Comparison of ENCODE assay signal across 17 mouse cellular contexts in genomic region chr3:138065930-138066329, GRCm38 (mm10). TPM values are rescaled to one million over a fixed set of nuclear protein-coding genes. Genes with fewer than 3 reads are reported as not detected.
DNase-seq lines count a peak whose midpoint lies in the region; ATAC-seq and TF ChIP-seq lines count a peak whose summit lies in the region.
"Had no signal": no experiment of that assay in that cellular context is flagged by ENCODE, and none has a peak within 500 bp of the region (broad histone marks: within the 10 kb centered on the region; RNA-seq: fewer than 3 reads in every experiment).

No protein-coding gene starts in this region.

- no peak for TF ChIP-seq EP300 in lung, postnatal 0 days (IDR thresholded peaks at IDR 0.05)

- H3K27ac ChIP-seq in forebrain, embryonic 10.5 days = 0 out of 2 replicates have a peak overlapping the region, but pooled peaks have one; percentile 31
- H3K27ac ChIP-seq in forebrain, embryonic 11.5 days (ENCODE audit: low read depth, low read length) = no peak overlapping the region
- peak overlapping the region; percentile 98 for H3K27ac ChIP-seq in heart, embryonic 13.5 days (replicated peaks)
- no peak overlapping the region for H3K27ac ChIP-seq in embryonic facial prominence, embryonic 14.5 days (replicated peaks; ENCODE audit: low read depth, low read length)
- H3K27ac ChIP-seq in hindbrain, postnatal 0 days = no peak overlapping the region
- H3K27ac ChIP-seq in lung, postnatal 0 days (ENCODE audit: low read length) = no peak overlapping the region
- H3K27ac ChIP-seq: embryonic facial prominence, embryonic 12.5 days; stomach, postnatal 0 days had no signal

- H3K4me2 ChIP-seq in forebrain, embryonic 11.5 days (ENCODE audit: low read depth, low read length, severe bottlenecking) = no peak overlapping the region
- peak overlapping the region; percentile 77 for H3K4me2 ChIP-seq in heart, embryonic 13.5 days
- H3K4me2 ChIP-seq in embryonic facial prominence, embryonic 14.5 days (ENCODE audit: low read depth, low read length) = peak overlapping the region; percentile 12; the same call in 1 of the 2 replicates
- peak overlapping the region; percentile 48 for H3K4me2 ChIP-seq in hindbrain, postnatal 0 days (ENCODE audit: low read depth, low read length)
- no peak overlapping the region for H3K4me2 ChIP-seq in lung, postnatal 0 days (replicated peaks; ENCODE audit: low read depth, low read length)
- H3K4me2 ChIP-seq: embryonic facial prominence, embryonic 12.5 days had no signal

- no peak for TF ChIP-seq CTCF in hindbrain, postnatal 0 days (IDR thresholded peaks at IDR 0.05; ENCODE audit: low read depth)
- TF ChIP-seq CTCF in lung, postnatal 0 days (IDR thresholded peaks at IDR 0.05) = no peak

- peaks cover 12% of the 10 kb centered on the region; the same call in 1 of the 2 replicates for H3K27me3 ChIP-seq in forebrain, embryonic 10.5 days (ENCODE audit: poor library complexity, severe bottlenecking)
- no peaks in the 10 kb centered on the region for H3K27me3 ChIP-seq in forebrain, embryonic 11.5 days (ENCODE audit: control insufficient read depth, insufficient read depth, low read length)
- H3K27me3 ChIP-seq in heart, embryonic 13.5 days (replicated peaks) = no peaks in the 10 kb centered on the region
- H3K27me3 ChIP-seq in embryonic facial prominence, embryonic 14.5 days (replicated peaks; ENCODE audit: control insufficient read depth, insufficient read depth, low read length) = no peaks in the 10 kb centered on the region
- no peaks in the 10 kb centered on the region; the same call in 1 of the 2 replicates for H3K27me3 ChIP-seq in hindbrain, postnatal 0 days (ENCODE audit: insufficient read depth, low read length)
- H3K27me3 ChIP-seq in lung, postnatal 0 days (replicated peaks; ENCODE audit: insufficient read depth, low read length) = no peaks in the 10 kb centered on the region
- H3K27me3 ChIP-seq: embryonic facial prominence, embryonic 12.5 days had no signal

- no peaks in the 10 kb centered on the region for H3K36me3 ChIP-seq in forebrain, embryonic 10.5 days (replicated peaks)
- no peaks in the 10 kb centered on the region for H3K36me3 ChIP-seq in forebrain, embryonic 11.5 days (ENCODE audit: control insufficient read depth, insufficient read depth, low read length)
- 0 out of 2 replicates have a peak, but pooled peaks cover 6% of the 10 kb centered on the region for H3K36me3 ChIP-seq in heart, embryonic 13.5 days
- H3K36me3 ChIP-seq in embryonic facial prominence, embryonic 14.5 days (ENCODE audit: control insufficient read depth, insufficient read depth, low read length) = no peaks in the 10 kb centered on the region
- no peaks in the 10 kb centered on the region for H3K36me3 ChIP-seq in hindbrain, postnatal 0 days (ENCODE audit: insufficient read depth, low read length)
- no peaks in the 10 kb centered on the region for H3K36me3 ChIP-seq in lung, postnatal 0 days (ENCODE audit: insufficient read depth, low read length)
- H3K36me3 ChIP-seq: embryonic facial prominence, embryonic 12.5 days had no signal

- no peak overlapping the region for H3K4me3 ChIP-seq in forebrain, embryonic 10.5 days
- no peak overlapping the region for H3K4me3 ChIP-seq in forebrain, embryonic 11.5 days (ENCODE audit: low read depth, low read length)
- peak overlapping the region; percentile 52 for H3K4me3 ChIP-seq in heart, embryonic 13.5 days
- H3K4me3 ChIP-seq in embryonic facial prominence, embryonic 14.5 days (ENCODE audit: low read depth, low read length) = no peak overlapping the region
- H3K4me3 ChIP-seq in hindbrain, postnatal 0 days (ENCODE audit: low read length) = no peak overlapping the region; the same call in 1 of the 2 replicates
- H3K4me3 ChIP-seq in lung, postnatal 0 days (ENCODE audit: low read depth, low read length) = no peak overlapping the region
- H3K4me3 ChIP-seq: embryonic facial prominence, embryonic 12.5 days had no signal

- H3K4me1 ChIP-seq in forebrain, embryonic 10.5 days = peaks cover 29% of the 10 kb centered on the region
- H3K4me1 ChIP-seq in forebrain, embryonic 11.5 days (replicated peaks; ENCODE audit: control insufficient read depth, insufficient read depth, low read length) = no peaks in the 10 kb centered on the region; the same call in 1 of the 2 replicates
- H3K4me1 ChIP-seq in heart, embryonic 13.5 days = peaks cover 75% of the 10 kb centered on the region
- peaks cover 39% of the 10 kb centered on the region for H3K4me1 ChIP-seq in embryonic facial prominence, embryonic 14.5 days (ENCODE audit: control insufficient read depth, insufficient read depth, low read length)
- 0 out of 2 replicates have a peak, but pooled peaks cover 5% of the 10 kb centered on the region for H3K4me1 ChIP-seq in hindbrain, postnatal 0 days (ENCODE audit: insufficient read depth, low read length)
- no peaks in the 10 kb centered on the region for H3K4me1 ChIP-seq in lung, postnatal 0 days (ENCODE audit: insufficient read depth, low read depth, low read length)

- intact Hi-C loops in heart, postnatal 10 days (cut with DNase I) = loop anchor here (5.0 kb wide), 1 partner anchor 74 kb away; no protein-coding TSS in a partner anchor

- no peak for DNase-seq in forebrain, embryonic 10.5 days (ENCODE audit: extremely low spot score, low spot score)
- DNase-seq in forebrain, embryonic 11.5 days (ENCODE audit: low spot score) = no peak
- no peak for DNase-seq in heart, postnatal 10 days
- no peak for DNase-seq in embryonic facial prominence, embryonic 14.5 days (ENCODE audit: low spot score)
- no peak for DNase-seq in hindbrain, postnatal 0 days (ENCODE audit: low spot score)
- no peak for DNase-seq in lung, postnatal 0 days (ENCODE audit: low spot score)
- no peak for DNase-seq in layer of hippocampus, postnatal 10 days (ENCODE audit: low spot score in 2 of 2)
- DNase-seq: adrenal gland, adult 2 months; cerebellum, adult 9-11 months; kidney, adult 18-20 months; lung, adult 2 months had no signal

- WGBS in forebrain, embryonic 10.5 days = 89% methylated on average over 16 of the region's 16 CpGs
- WGBS in forebrain, embryonic 11.5 days = 87% methylated on average over 16 of the region's 16 CpGs
- 74% methylated on average over 16 of the region's 16 CpGs for WGBS in heart, embryonic 13.5 days
- 83% methylated on average over 16 of the region's 16 CpGs for WGBS in embryonic facial prominence, embryonic 14.5 days
- 60% methylated on average over 16 of the region's 16 CpGs for WGBS in hindbrain, postnatal 0 days
- WGBS in lung, postnatal 0 days = 90% methylated on average over 16 of the region's 16 CpGs

- ATAC-seq in forebrain, embryonic 11.5 days (replicated peaks; ENCODE audit: low FRiP score) = no peak
- ATAC-seq in heart, embryonic 13.5 days (ENCODE audit: extremely low read depth, insufficient number of reproducible peaks, low FRiP score, low TSS enrichment) = no peak
- no peak for ATAC-seq in embryonic facial prominence, embryonic 14.5 days (ENCODE audit: low read depth)
- ATAC-seq in hindbrain, postnatal 0 days = peak; percentile 4
- ATAC-seq in lung, postnatal 0 days = no peak

- no peak overlapping the region for H3K9ac ChIP-seq in forebrain, embryonic 11.5 days (ENCODE audit: low read length)
- H3K9ac ChIP-seq in heart, embryonic 13.5 days = peak overlapping the region; percentile 85
- no peak overlapping the region for H3K9ac ChIP-seq in embryonic facial prominence, embryonic 14.5 days (ENCODE audit: low read depth, low read length)
- H3K9ac ChIP-seq in hindbrain, postnatal 0 days (replicated peaks; ENCODE audit: low read length) = no peak overlapping the region
- H3K9ac ChIP-seq in lung, postnatal 0 days (replicated peaks; ENCODE audit: low read depth) = no peak overlapping the region
- H3K9ac ChIP-seq: embryonic facial prominence, embryonic 12.5 days had no signal

- 0 out of 2 replicates have a peak, but pooled peaks cover 3% of the 10 kb centered on the region for H3K9me3 ChIP-seq in forebrain, embryonic 10.5 days
- H3K9me3 ChIP-seq in forebrain, embryonic 11.5 days (ENCODE audit: control insufficient read depth, low read length) = no peaks in the 10 kb centered on the region
- H3K9me3 ChIP-seq in heart, embryonic 13.5 days = no peaks in the 10 kb centered on the region
- no peaks in the 10 kb centered on the region for H3K9me3 ChIP-seq in embryonic facial prominence, embryonic 14.5 days (ENCODE audit: control insufficient read depth, low read length)
- no peaks in the 10 kb centered on the region for H3K9me3 ChIP-seq in hindbrain, postnatal 0 days (ENCODE audit: low read length)
- H3K9me3 ChIP-seq in lung, postnatal 0 days (ENCODE audit: low read length) = no peaks in the 10 kb centered on the region
- H3K9me3 ChIP-seq: embryonic facial prominence, embryonic 12.5 days had no signal

RNA-seq across cellular contexts. Expression of gene 1110002E22Rik, which starts 1.1 kb away (rescaled TPM):
- 0.02 TPM in 1 of 2 replicates, not detected in the other for polyA plus RNA-seq in forebrain, embryonic 10.5 days (2016; fragmentation: Nextera tagmentation; extraction: Ambion mirVana)
- polyA plus RNA-seq in forebrain, embryonic 11.5 days (2014; fragmentation: Nextera tagmentation; extraction: Ambion mirVana) = 0.09 TPM in 1 of 2 replicates, not detected in the other
- 9.4 and 11.1 TPM in 2 replicates for polyA plus RNA-seq in heart, embryonic 13.5 days (2015; fragmentation: Nextera tagmentation; extraction: Ambion mirVana)
- 10 to 100 TPM; 51.3 to 77.4 TPM for total RNA-seq in heart, postnatal 10 days (2021)
- 5.5 and 7.5 TPM in 2 replicates for polyA plus RNA-seq in embryonic facial prominence, embryonic 14.5 days (2014; fragmentation: Nextera tagmentation; extraction: Ambion mirVana)
- total RNA-seq in hindbrain, postnatal 0 days (2014; rRNA removed) = 0.10 and 0.22 TPM in 2 replicates
- polyA plus RNA-seq in hindbrain, postnatal 0 days (2015; fragmentation: Nextera tagmentation; extraction: Ambion mirVana) = 0.05 and 0.09 TPM in 2 replicates
- 0.14 and 0.20 TPM in 2 replicates for polyA plus RNA-seq in lung, postnatal 0 days (2015; fragmentation: Nextera tagmentation; extraction: Ambion mirVana)
- 1 to 10 TPM; 1.3 TPM for total RNA-seq in layer of hippocampus, postnatal 10 days (2021)
- total RNA-seq: granulocyte monocyte progenitor cell, adult 5-6 weeks; megakaryocyte, adult 5-6 weeks had no signal

RNA-seq across cellular contexts. Expression of gene Gm5105, which starts 1.3 kb away (rescaled TPM):
- not detected in 2 replicates for polyA plus RNA-seq in forebrain, embryonic 10.5 days (2016; fragmentation: Nextera tagmentation; extraction: Ambion mirVana)
- not detected in 2 replicates for polyA plus RNA-seq in forebrain, embryonic 11.5 days (2014; fragmentation: Nextera tagmentation; extraction: Ambion mirVana)
- polyA plus RNA-seq in heart, embryonic 13.5 days (2015; fragmentation: Nextera tagmentation; extraction: Ambion mirVana) = 0.36 and 0.56 TPM in 2 replicates
- under 1 TPM; 0.67 to 0.72 TPM for total RNA-seq in heart, postnatal 10 days (2021)
- polyA plus RNA-seq in embryonic facial prominence, embryonic 14.5 days (2014; fragmentation: Nextera tagmentation; extraction: Ambion mirVana) = 0.26 and 0.75 TPM in 2 replicates
- total RNA-seq in hindbrain, postnatal 0 days (2014; rRNA removed) = not detected in 2 replicates
- polyA plus RNA-seq in hindbrain, postnatal 0 days (2015; fragmentation: Nextera tagmentation; extraction: Ambion mirVana) = 0.11 and 0.18 TPM in 2 replicates
- 0.07 and 0.12 TPM in 2 replicates for polyA plus RNA-seq in lung, postnatal 0 days (2015; fragmentation: Nextera tagmentation; extraction: Ambion mirVana)
- total RNA-seq in layer of hippocampus, postnatal 10 days (2021) = under 1 TPM in 1 of 2 experiments, not detected in 1; 0.20 TPM
- total RNA-seq: adrenal gland, adult 2 months; granulocyte monocyte progenitor cell, adult 5-6 weeks; megakaryocyte, adult 5-6 weeks had no signal
- polyA plus RNA-seq: adrenal gland, adult 2 months; embryonic facial prominence, embryonic 12.5 days; neural tube, embryonic 11.5 days; stomach, postnatal 0 days had no signal

Comparison
In these comparisons a context has a peak if more than half of its experiments do, and no peak if none do; other contexts are left out.
1. H3K27ac ChIP-seq: peak in forebrain, embryonic 10.5 days (single experiment) and heart, embryonic 13.5 days (single experiment); none in forebrain, embryonic 11.5 days (single experiment), embryonic facial prominence, embryonic 14.5 days (single experiment), hindbrain, postnatal 0 days (single experiment) and lung, postnatal 0 days (single experiment).
2. H3K4me2 ChIP-seq: peak in heart, embryonic 13.5 days (single experiment), embryonic facial prominence, embryonic 14.5 days (single experiment) and hindbrain, postnatal 0 days (single experiment); none in forebrain, embryonic 11.5 days (single experiment) and lung, postnatal 0 days (single experiment).